8 mouse cellular contexts compared by ENCODE assay signal in genomic region chr2:173174569-173174968, GRCm38 (mm10). TPM values are rescaled to one million over a fixed set of nuclear protein-coding genes. Genes with fewer than 3 reads are reported as not detected.
DNase-seq lines count a peak whose midpoint lies in the region; ATAC-seq lines count a peak whose summit lies in the region.

No protein-coding gene starts in this region.

- no peaks in the 10 kb centered on the region for H3K36me3 ChIP-seq in heart, embryonic 10.5 days
- H3K36me3 ChIP-seq in neural tube, embryonic 11.5 days (ENCODE audit: control insufficient read depth, insufficient read depth, low read length) = no peaks in the 10 kb centered on the region
- no peaks in the 10 kb centered on the region for H3K36me3 ChIP-seq in limb, embryonic 13.5 days
- no peaks in the 10 kb centered on the region for H3K36me3 ChIP-seq in stomach, embryonic 15.5 days

- H3K27me3 ChIP-seq in heart, embryonic 10.5 days (ENCODE audit: insufficient read depth, poor library complexity, severe bottlenecking) = peaks cover 51% of the 10 kb centered on the region
- H3K27me3 ChIP-seq in neural tube, embryonic 11.5 days (ENCODE audit: control insufficient read depth, insufficient read depth, low read length) = no peaks in the 10 kb centered on the region
- H3K27me3 ChIP-seq in limb, embryonic 13.5 days = peaks cover 16% of the 10 kb centered on the region; the same call in 1 of the 2 replicates
- H3K27me3 ChIP-seq in stomach, embryonic 15.5 days (replicated peaks) = 0 out of 2 replicates have a peak, but pooled peaks cover 2% of the 10 kb centered on the region

- WGBS in heart, embryonic 10.5 days = 33% methylated on average over 1 of the region's 1 CpGs
- 64% methylated on average over 1 of the region's 1 CpGs for WGBS in neural tube, embryonic 11.5 days
- 61% methylated on average over 1 of the region's 1 CpGs for WGBS in limb, embryonic 13.5 days
- whole genome bisulfite sequencing in stomach, embryonic 15.5 days = 31% methylated on average over 1 of the region's 1 CpGs

- H3K4me1 ChIP-seq in heart, embryonic 10.5 days = peaks cover 38% of the 10 kb centered on the region
- H3K4me1 ChIP-seq in neural tube, embryonic 11.5 days (ENCODE audit: control insufficient read depth, insufficient read depth, low read length) = peaks cover 31% of the 10 kb centered on the region
- H3K4me1 ChIP-seq in limb, embryonic 13.5 days = peaks cover 44% of the 10 kb centered on the region
- H3K4me1 ChIP-seq in stomach, embryonic 15.5 days = peaks cover 36% of the 10 kb centered on the region

- H3K4me2 ChIP-seq in neural tube, embryonic 11.5 days (ENCODE audit: low read depth) = peak overlapping the region; percentile 50
- H3K4me2 ChIP-seq in limb, embryonic 13.5 days (replicated peaks) = peak overlapping the region; percentile 64
- peak overlapping the region; percentile 54 for H3K4me2 ChIP-seq in stomach, embryonic 15.5 days

- peak overlapping the region; percentile 5; the same call in 1 of the 2 replicates for H3K9ac ChIP-seq in neural tube, embryonic 11.5 days (ENCODE audit: low read length)
- H3K9ac ChIP-seq in limb, embryonic 13.5 days = peak overlapping the region; percentile 19; the same call in 1 of the 2 replicates
- H3K9ac ChIP-seq in stomach, embryonic 15.5 days = no peak overlapping the region

- ATAC-seq in neural tube, embryonic 11.5 days (ENCODE audit: insufficient read depth, low FRiP score, low TSS enrichment) = no peak
- ATAC-seq in limb, embryonic 13.5 days (ENCODE audit: low FRiP score, low read depth) = no peak
- no peak for ATAC-seq in stomach, embryonic 15.5 days (ENCODE audit: insufficient read depth, low FRiP score, low read depth)

- peak overlapping the region; percentile 53 for H3K4me3 ChIP-seq in heart, embryonic 10.5 days
- H3K4me3 ChIP-seq in neural tube, embryonic 11.5 days (ENCODE audit: low read depth, low read length) = no peak overlapping the region
- no peak overlapping the region; the same call in 1 of the 2 replicates for H3K4me3 ChIP-seq in limb, embryonic 13.5 days
- H3K4me3 ChIP-seq in stomach, embryonic 15.5 days (replicated peaks) = no peak overlapping the region

- H3K9me3 ChIP-seq in heart, embryonic 10.5 days = no peaks in the 10 kb centered on the region
- no peaks in the 10 kb centered on the region for H3K9me3 ChIP-seq in neural tube, embryonic 11.5 days (ENCODE audit: control insufficient read depth, low read length)
- H3K9me3 ChIP-seq in limb, embryonic 13.5 days = no peaks in the 10 kb centered on the region
- H3K9me3 ChIP-seq in stomach, embryonic 15.5 days = no peaks in the 10 kb centered on the region

- peak; percentile 62 for DNase-seq in heart, embryonic 10.5 days (ENCODE audit: low spot score)
- DNase-seq in heart, adult 9 months (ENCODE audit: low spot score in 2 of 2) = no peak
- no peak for DNase-seq in neural tube, embryonic 11.5 days (ENCODE audit: low spot score)
- no peak for DNase-seq in neural tube, embryonic 10.5 days (ENCODE audit: extremely low spot score, low spot score)
- no peak for DNase-seq in left cerebral cortex, adult 9 months (ENCODE audit: low spot score in 2 of 2)
- no peak for DNase-seq in adrenal gland, postnatal 25 days

- H3K27ac ChIP-seq in heart, embryonic 10.5 days = peak overlapping the region; percentile 89
- peak overlapping the region; percentile 92 for H3K27ac ChIP-seq in neural tube, embryonic 11.5 days (ENCODE audit: low read depth, low read length)
- peak overlapping the region; percentile 97 for H3K27ac ChIP-seq in limb, embryonic 13.5 days
- H3K27ac ChIP-seq in stomach, embryonic 15.5 days = peak overlapping the region; percentile 96

RNA-seq across cellular contexts. Expression of gene Pck1, which starts 21.7 kb away (rescaled TPM):
- not detected in 2 replicates for polyA plus RNA-seq in heart, embryonic 10.5 days (2016; fragmentation: Nextera tagmentation; extraction: Ambion mirVana)
- polyA plus RNA-seq in neural tube, embryonic 11.5 days (2014; fragmentation: Nextera tagmentation; extraction: Ambion mirVana) = not detected in 2 replicates
- not detected in 2 replicates for polyA plus RNA-seq in limb, embryonic 13.5 days (2015; fragmentation: Nextera tagmentation; extraction: Ambion mirVana)
- 1.2 and 1.5 TPM in 2 replicates for polyA plus RNA-seq in stomach, embryonic 15.5 days (2015; fragmentation: Nextera tagmentation; extraction: Ambion mirVana)
- total RNA-seq in adrenal gland, postnatal 25 days (2021) = 420 and 690 TPM in 2 replicates

RNA-seq across cellular contexts. Expression of gene Zbp1, which starts 44.2 kb away (rescaled TPM):
- polyA plus RNA-seq in heart, embryonic 10.5 days (2016; fragmentation: Nextera tagmentation; extraction: Ambion mirVana) = not detected in 2 replicates
- polyA plus RNA-seq in neural tube, embryonic 11.5 days (2014; fragmentation: Nextera tagmentation; extraction: Ambion mirVana) = not detected in 2 replicates
- polyA plus RNA-seq in limb, embryonic 13.5 days (2015; fragmentation: Nextera tagmentation; extraction: Ambion mirVana) = 0.43 and 0.45 TPM in 2 replicates
- 0.93 and 1.3 TPM in 2 replicates for polyA plus RNA-seq in stomach, embryonic 15.5 days (2015; fragmentation: Nextera tagmentation; extraction: Ambion mirVana)
- total RNA-seq in adrenal gland, postnatal 25 days (2021) = 2.6 and 3.5 TPM in 2 replicates

RNA-seq across cellular contexts. Expression of gene Ctcfl, which starts 55.2 kb away (rescaled TPM):
- polyA plus RNA-seq in heart, embryonic 10.5 days (2016; fragmentation: Nextera tagmentation; extraction: Ambion mirVana) = 0.85 and 1.1 TPM in 2 replicates
- 0.09 TPM in 1 of 2 replicates, not detected in the other for polyA plus RNA-seq in neural tube, embryonic 11.5 days (2014; fragmentation: Nextera tagmentation; extraction: Ambion mirVana)
- polyA plus RNA-seq in limb, embryonic 13.5 days (2015; fragmentation: Nextera tagmentation; extraction: Ambion mirVana) = 0.13 and 0.15 TPM in 2 replicates
- polyA plus RNA-seq in stomach, embryonic 15.5 days (2015; fragmentation: Nextera tagmentation; extraction: Ambion mirVana) = 0.30 and 0.41 TPM in 2 replicates
- 0.09 TPM in 1 of 2 replicates, not detected in the other for total RNA-seq in adrenal gland, postnatal 25 days (2021)
